ENCODE assay signal across 28 mouse cellular contexts in the genomic region with DNA sequence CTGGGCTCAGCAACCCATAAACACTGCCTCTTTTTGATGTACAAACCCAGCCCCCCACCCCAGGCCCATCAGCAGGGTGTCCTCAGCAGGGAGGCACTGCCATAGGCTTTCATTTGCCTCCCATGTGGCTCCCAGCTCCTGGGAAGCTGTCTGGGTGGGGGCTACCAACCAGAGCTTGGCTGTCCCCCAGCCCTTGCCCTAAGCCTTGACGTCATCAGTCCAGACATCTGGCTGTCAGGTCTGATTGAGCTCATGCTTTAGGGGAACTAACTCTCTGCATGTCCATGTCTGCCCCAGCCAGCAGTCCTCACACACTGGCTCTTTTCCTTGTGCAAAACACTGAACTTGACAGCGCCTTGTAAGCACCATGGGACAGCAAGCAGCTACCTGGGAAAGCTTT.
DNase-seq lines count a peak whose midpoint lies in the region; ATAC-seq and TF ChIP-seq lines count a peak whose summit lies in the region.
"Had no signal": no experiment of that assay in that cellular context is flagged by ENCODE, and none has a peak within 500 bp of the region (broad histone marks: within the 10 kb centered on the region; RNA-seq: fewer than 3 reads in every experiment).

No protein-coding gene starts in this region.

- no peaks in the 10 kb centered on the region for H3K36me3 ChIP-seq in embryonic facial prominence, embryonic 14.5 days (ENCODE audit: control insufficient read depth, insufficient read depth, low read length)
- no peaks in the 10 kb centered on the region for H3K36me3 ChIP-seq in embryonic facial prominence, embryonic 10.5 days (replicated peaks)
- H3K36me3 ChIP-seq in stomach, embryonic 14.5 days (ENCODE audit: control insufficient read depth, insufficient read depth, low read length), result no peaks in the 10 kb centered on the region
- no peaks in the 10 kb centered on the region for H3K36me3 ChIP-seq in stomach, postnatal 0 days (ENCODE audit: control insufficient read depth, insufficient read depth, low read length)
- no peaks in the 10 kb centered on the region for H3K36me3 ChIP-seq in limb, embryonic 15.5 days
- H3K36me3 ChIP-seq in forebrain, postnatal 0 days (ENCODE audit: insufficient read depth), result no peaks in the 10 kb centered on the region
- H3K36me3 ChIP-seq: hindbrain, embryonic 10.5 days; hindbrain, embryonic 15.5 days; kidney, embryonic 15.5 days; liver, embryonic 12.5 days; midbrain, embryonic 10.5 days; midbrain, embryonic 15.5 days had no signal

- H3K9ac ChIP-seq in embryonic facial prominence, embryonic 14.5 days (ENCODE audit: low read depth, low read length), result no peak overlapping the region
- H3K9ac ChIP-seq in stomach, embryonic 14.5 days (replicated peaks; ENCODE audit: low read depth, low read length), result no peak overlapping the region
- H3K9ac ChIP-seq in stomach, postnatal 0 days (ENCODE audit: low read length), result no peak overlapping the region
- H3K9ac ChIP-seq in limb, embryonic 15.5 days, result no peak overlapping the region
- no peak overlapping the region for H3K9ac ChIP-seq in forebrain, postnatal 0 days
- H3K9ac ChIP-seq: forebrain, embryonic 13.5 days; hindbrain, embryonic 15.5 days; kidney, embryonic 15.5 days; liver, embryonic 12.5 days; liver, postnatal 0 days; midbrain, embryonic 15.5 days had no signal

- peak; percentile 50; the same call in 1 of the 2 replicates for ATAC-seq in embryonic facial prominence, embryonic 14.5 days (ENCODE audit: low read depth)
- 0 out of 2 replicates have a peak, but pooled peaks have one; percentile 28 for ATAC-seq in stomach, embryonic 14.5 days (ENCODE audit: insufficient number of reproducible peaks, insufficient read depth, low FRiP score, low read depth)
- ATAC-seq in stomach, postnatal 0 days (ENCODE audit: low FRiP score, low TSS enrichment), result no peak
- ATAC-seq in limb, embryonic 15.5 days (ENCODE audit: insufficient number of reproducible peaks, low FRiP score, low TSS enrichment, low read depth), result 0 out of 2 replicates have a peak, but pooled peaks have one; percentile 33
- ATAC-seq in forebrain, postnatal 0 days, result no peak
- ATAC-seq: forebrain, embryonic 13.5 days; inflammation-experienced regulatory T-cells, adult 6 months; liver, embryonic 12.5 days; liver, postnatal 0 days; midbrain, embryonic 15.5 days had no signal

- no peak for TF ChIP-seq EP300 in stomach, postnatal 0 days (optimal IDR thresholded peaks at IDR 0.05)

- H3K9me3 ChIP-seq in embryonic facial prominence, embryonic 14.5 days (ENCODE audit: control insufficient read depth, low read length), result no peaks in the 10 kb centered on the region
- no peaks in the 10 kb centered on the region for H3K9me3 ChIP-seq in embryonic facial prominence, embryonic 10.5 days
- H3K9me3 ChIP-seq in stomach, embryonic 14.5 days (ENCODE audit: control insufficient read depth, low read depth, low read length), result no peaks in the 10 kb centered on the region
- no peaks in the 10 kb centered on the region for H3K9me3 ChIP-seq in stomach, postnatal 0 days (ENCODE audit: control insufficient read depth, low read length)
- H3K9me3 ChIP-seq in limb, embryonic 15.5 days, result no peaks in the 10 kb centered on the region
- H3K9me3 ChIP-seq in forebrain, postnatal 0 days (ENCODE audit: low read length), result no peaks in the 10 kb centered on the region
- H3K9me3 ChIP-seq: forebrain, embryonic 13.5 days; hindbrain, embryonic 10.5 days; hindbrain, embryonic 15.5 days; kidney, embryonic 15.5 days; liver, embryonic 12.5 days; midbrain, embryonic 10.5 days; midbrain, embryonic 15.5 days had no signal

- H3K4me3 ChIP-seq in embryonic facial prominence, embryonic 14.5 days (ENCODE audit: low read depth, low read length), result no peak overlapping the region
- no peak overlapping the region for H3K4me3 ChIP-seq in embryonic facial prominence, embryonic 10.5 days
- no peak overlapping the region for H3K4me3 ChIP-seq in stomach, embryonic 14.5 days (ENCODE audit: low read depth, low read length)
- no peak overlapping the region for H3K4me3 ChIP-seq in stomach, postnatal 0 days (ENCODE audit: low read depth, low read length)
- H3K4me3 ChIP-seq in limb, embryonic 15.5 days, result no peak overlapping the region
- no peak overlapping the region for H3K4me3 ChIP-seq in forebrain, postnatal 0 days (ENCODE audit: low read depth, low read length)
- H3K4me3 ChIP-seq: forebrain, embryonic 13.5 days; hindbrain, embryonic 10.5 days; hindbrain, embryonic 15.5 days; kidney, embryonic 15.5 days; layer of hippocampus, adult 2 months; liver, embryonic 12.5 days; midbrain, embryonic 10.5 days; midbrain, embryonic 15.5 days had no signal

- H3K4me1 ChIP-seq in embryonic facial prominence, embryonic 14.5 days (ENCODE audit: control insufficient read depth, insufficient read depth, low read length), result no peaks in the 10 kb centered on the region
- peaks cover 12% of the 10 kb centered on the region; the same call in 1 of the 2 replicates for H3K4me1 ChIP-seq in embryonic facial prominence, embryonic 10.5 days
- 0 out of 2 replicates have a peak, but pooled peaks cover 3% of the 10 kb centered on the region for H3K4me1 ChIP-seq in stomach, embryonic 14.5 days (ENCODE audit: control insufficient read depth, insufficient read depth, low read length)
- no peaks in the 10 kb centered on the region for H3K4me1 ChIP-seq in stomach, postnatal 0 days (replicated peaks; ENCODE audit: control insufficient read depth, insufficient read depth)
- peaks cover 31% of the 10 kb centered on the region for H3K4me1 ChIP-seq in limb, embryonic 15.5 days
- H3K4me1 ChIP-seq in forebrain, postnatal 0 days (ENCODE audit: insufficient read depth), result no peaks in the 10 kb centered on the region
- H3K4me1 ChIP-seq: forebrain, embryonic 13.5 days; hindbrain, embryonic 10.5 days; hindbrain, embryonic 15.5 days; liver, embryonic 12.5 days; midbrain, embryonic 10.5 days; midbrain, embryonic 15.5 days had no signal

- WGBS in embryonic facial prominence, embryonic 14.5 days, result 44% methylated on average over 2 of the region's 2 CpGs
- 56% methylated on average over 2 of the region's 2 CpGs for WGBS in embryonic facial prominence, embryonic 10.5 days
- 62% methylated on average over 2 of the region's 2 CpGs for WGBS in stomach, embryonic 14.5 days
- WGBS in stomach, postnatal 0 days, result 50% methylated on average over 2 of the region's 2 CpGs
- 41% methylated on average over 2 of the region's 2 CpGs for WGBS in limb, embryonic 15.5 days
- 62% methylated on average over 2 of the region's 2 CpGs for WGBS in forebrain, postnatal 0 days

- H3K4me2 ChIP-seq in embryonic facial prominence, embryonic 14.5 days (ENCODE audit: low read depth, low read length), result no peak overlapping the region
- no peak overlapping the region for H3K4me2 ChIP-seq in stomach, embryonic 14.5 days (replicated peaks; ENCODE audit: low read depth, low read length)
- H3K4me2 ChIP-seq in stomach, postnatal 0 days (replicated peaks; ENCODE audit: low read depth), result no peak overlapping the region
- H3K4me2 ChIP-seq in limb, embryonic 15.5 days, result no peak overlapping the region
- H3K4me2 ChIP-seq in forebrain, postnatal 0 days (ENCODE audit: low read depth), result no peak overlapping the region
- H3K4me2 ChIP-seq: forebrain, embryonic 13.5 days; heart, embryonic 11.5 days; hindbrain, embryonic 15.5 days; kidney, embryonic 15.5 days; liver, embryonic 12.5 days; midbrain, embryonic 15.5 days had no signal

- peak; percentile 65 for DNase-seq in embryonic facial prominence, embryonic 14.5 days (ENCODE audit: low spot score)
- no peak for DNase-seq in embryonic facial prominence, embryonic 10.5 days (ENCODE audit: low spot score)
- no peak for DNase-seq in stomach, postnatal 0 days (ENCODE audit: low spot score)
- no peak for DNase-seq in forebrain, postnatal 0 days
- DNase-seq in layer of hippocampus, postnatal 10 days (ENCODE audit: low spot score in 2 of 2), result no peak
- no peak for DNase-seq in neural tube, embryonic 10.5 days (ENCODE audit: extremely low spot score, low spot score)
- DNase-seq: adrenal gland, postnatal 14 days; cerebellum, adult 11-12 months; gastrocnemius, postnatal 25 days; heart, adult 18-20 months; kidney, adult 11 months; kidney, postnatal 36 days; left cerebral cortex, postnatal 4 days; liver, postnatal 0 days; thymus, adult 18-20 months; thymus, postnatal 36 days had no signal

- TF ChIP-seq CTCF in stomach, postnatal 0 days (IDR thresholded peaks at IDR 0.05; ENCODE audit: low read depth), result no peak
- TF ChIP-seq CTCF in forebrain, postnatal 0 days (IDR thresholded peaks at IDR 0.05; ENCODE audit: low read depth), result no peak

- no peaks in the 10 kb centered on the region for H3K27me3 ChIP-seq in embryonic facial prominence, embryonic 14.5 days (replicated peaks; ENCODE audit: control insufficient read depth, insufficient read depth, low read length)
- H3K27me3 ChIP-seq in embryonic facial prominence, embryonic 10.5 days (replicated peaks; ENCODE audit: low read depth, poor library complexity, severe bottlenecking), result peaks cover 22% of the 10 kb centered on the region; the same call in 1 of the 2 replicates
- H3K27me3 ChIP-seq in stomach, embryonic 14.5 days (ENCODE audit: control insufficient read depth, insufficient read depth, low read length), result no peaks in the 10 kb centered on the region
- no peaks in the 10 kb centered on the region for H3K27me3 ChIP-seq in stomach, postnatal 0 days (ENCODE audit: control insufficient read depth, insufficient read depth, low read length)
- H3K27me3 ChIP-seq in limb, embryonic 15.5 days, result 0 out of 2 replicates have a peak, but pooled peaks cover 2% of the 10 kb centered on the region
- no peaks in the 10 kb centered on the region for H3K27me3 ChIP-seq in forebrain, postnatal 0 days (ENCODE audit: insufficient read depth, low read length)
- H3K27me3 ChIP-seq: forebrain, embryonic 13.5 days; hindbrain, embryonic 15.5 days; midbrain, embryonic 15.5 days had no signal

- H3K27ac ChIP-seq in embryonic facial prominence, embryonic 14.5 days (replicated peaks; ENCODE audit: low read depth, low read length), result no peak overlapping the region
- no peak overlapping the region for H3K27ac ChIP-seq in embryonic facial prominence, embryonic 10.5 days (replicated peaks)
- no peak overlapping the region for H3K27ac ChIP-seq in stomach, embryonic 14.5 days (ENCODE audit: low read length)
- H3K27ac ChIP-seq in stomach, postnatal 0 days (replicated peaks), result no peak overlapping the region
- H3K27ac ChIP-seq in limb, embryonic 15.5 days, result no peak overlapping the region; the same call in 1 of the 2 replicates
- no peak overlapping the region for H3K27ac ChIP-seq in forebrain, postnatal 0 days (ENCODE audit: low read depth, low read length)
- H3K27ac ChIP-seq: forebrain, embryonic 13.5 days; hindbrain, embryonic 10.5 days; hindbrain, embryonic 15.5 days; kidney, embryonic 15.5 days; layer of hippocampus, adult 2 months; liver, embryonic 12.5 days; midbrain, embryonic 10.5 days; midbrain, embryonic 15.5 days had no signal

Comparison
In these comparisons a context has a peak if more than half of its experiments do, and no peak if none do; other contexts are left out.
1. ATAC-seq: peak in embryonic facial prominence, embryonic 14.5 days (single experiment), stomach, embryonic 14.5 days (single experiment) and limb, embryonic 15.5 days (single experiment); none in stomach, postnatal 0 days (single experiment) and forebrain, postnatal 0 days (single experiment).